Mouse (Mus musculus): ENCODE measurements around the gene Gm20547. TPM values are rescaled to one million over a fixed set of nuclear protein-coding genes. Genes with fewer than 3 reads are reported as not detected.

The Gm20547 gene
- polyA plus RNA-seq, 1 experiment: not detected

- Histone ChIP-seq H3K4me3 (peak overlapping the region; percentile 91), H3ac (ENCODE audit: control insufficient read depth, insufficient read length) (peak overlapping the region; percentile 75), H3K36me3 (ENCODE audit: control insufficient read depth, insufficient read depth) (no peaks in the 10 kb centered on the region), H3K27me3 (ENCODE audit: control insufficient read depth, insufficient read depth, insufficient read length) (no peaks in the 10 kb centered on the region), H3K79me2 (ENCODE audit: control insufficient read depth, insufficient read depth) (peaks cover 28% of the 10 kb centered on the region), H3K4me2 (ENCODE audit: low read depth) (peak overlapping the region; percentile 98)
- TF ChIP-seq POLR2A (IDR thresholded peaks at IDR 0.05; ENCODE audit: insufficient read length, low read depth) (no peak), POLR2AphosphoS2 (IDR thresholded peaks at IDR 0.05; ENCODE audit: insufficient read length, low read depth) (peak; percentile 14), MYOD1 (IDR thresholded peaks at IDR 0.05; ENCODE audit: control insufficient read depth in 1 of 3, insufficient read length in 2 of 3, low read depth in 2 of 3) (peak in 1 of 3 experiments; percentile 0), REST (IDR thresholded peaks at IDR 0.05; ENCODE audit: insufficient read depth, insufficient read length) (no peak), SRF (IDR thresholded peaks at IDR 0.05; ENCODE audit: control insufficient read depth, insufficient read length, low read depth) (no peak)
Measured at GRCm38 (mm10) chr17:34897373-34898159, 15.7 kb upstream of the Gm20547 start.

- Histone ChIP-seq H3K4me3 (no peak overlapping the region), H3K27me3 (ENCODE audit: control insufficient read depth, insufficient read depth, insufficient read length) (no peaks in the 10 kb centered on the region), H3K79me2 (ENCODE audit: control insufficient read depth, insufficient read depth) (peaks cover 24% of the 10 kb centered on the region), H3K36me3 (ENCODE audit: control insufficient read depth, insufficient read depth) (no peaks in the 10 kb centered on the region), H3K4me2 (ENCODE audit: low read depth) (no peak overlapping the region), H3ac (ENCODE audit: control insufficient read depth, insufficient read length) (no peak overlapping the region)
- TF ChIP-seq TCF12 (IDR thresholded peaks at IDR 0.05; ENCODE audit: insufficient read depth, poor library complexity, severe bottlenecking) (no peak), SRF (IDR thresholded peaks at IDR 0.05; ENCODE audit: control insufficient read depth, insufficient read length, low read depth) (no peak), POLR2A (IDR thresholded peaks at IDR 0.05; ENCODE audit: insufficient read length, low read depth) (no peak), POLR2AphosphoS2 (IDR thresholded peaks at IDR 0.05; ENCODE audit: insufficient read length, low read depth) (no peak)
Measured at GRCm38 (mm10) chr17:34896366-34896765, 14.5 kb upstream of the Gm20547 start.

- Histone ChIP-seq H3K36me3 (ENCODE audit: control insufficient read depth, insufficient read depth) (no peaks in the 10 kb centered on the region), H3K4me2 (ENCODE audit: low read depth) (no peak overlapping the region), H3ac (ENCODE audit: control insufficient read depth, insufficient read length) (peak overlapping the region; percentile 48), H3K79me2 (ENCODE audit: control insufficient read depth, insufficient read depth) (peaks cover 18% of the 10 kb centered on the region), H3K27me3 (ENCODE audit: control insufficient read depth, insufficient read depth, insufficient read length) (no peaks in the 10 kb centered on the region), H3K4me3 (peak overlapping the region; percentile 29)
- TF ChIP-seq REST (IDR thresholded peaks at IDR 0.05; ENCODE audit: insufficient read depth, insufficient read length): no peak
Measured at GRCm38 (mm10) chr17:34895724-34896123, 13.9 kb upstream of the Gm20547 start.

- no peak for TF ChIP-seq MYOG (IDR thresholded peaks at IDR 0.05; ENCODE audit: control insufficient read depth in 1 of 3, insufficient read depth in 1 of 3, insufficient read length in 2 of 3, low read depth in 2 of 3)
- peak; percentile 10 for TF ChIP-seq POLR2A (IDR thresholded peaks at IDR 0.05; ENCODE audit: insufficient read length, low read depth)
- TF ChIP-seq POLR2AphosphoS2 (IDR thresholded peaks at IDR 0.05; ENCODE audit: insufficient read length, low read depth): peak; percentile 8
- TF ChIP-seq SRF (IDR thresholded peaks at IDR 0.05; ENCODE audit: control insufficient read depth, insufficient read length, low read depth): no peak
- TF ChIP-seq TCF3 (IDR thresholded peaks at IDR 0.05; ENCODE audit: insufficient read length, low read depth): no peak
- no peak for TF ChIP-seq USF1 (IDR thresholded peaks at IDR 0.05; ENCODE audit: low read depth)
- TF ChIP-seq MYOD1 (IDR thresholded peaks at IDR 0.05; ENCODE audit: control insufficient read depth in 1 of 3, insufficient read length in 2 of 3, low read depth in 2 of 3): peak in 2 of 3 experiments; percentile 3 to 12
- no peak for TF ChIP-seq CEBPB (IDR thresholded peaks at IDR 0.05; ENCODE audit: insufficient read depth, poor library complexity, severe bottlenecking)
- TF ChIP-seq REST (IDR thresholded peaks at IDR 0.05; ENCODE audit: insufficient read depth, insufficient read length): no peak
- TF ChIP-seq E2F4 (IDR thresholded peaks at IDR 0.05; ENCODE audit: insufficient read depth): no peak
- no peak for TF ChIP-seq TCF12 (IDR thresholded peaks at IDR 0.05; ENCODE audit: insufficient read depth, poor library complexity, severe bottlenecking)
- no peak for TF ChIP-seq MAX (IDR thresholded peaks at IDR 0.05; ENCODE audit: low read depth)
- no peaks in the 10 kb centered on the region for H3K27me3 ChIP-seq (ENCODE audit: control insufficient read depth, insufficient read depth, insufficient read length)
- H3K4me3 ChIP-seq: peak overlapping the region; percentile 29
- H3K79me2 ChIP-seq (ENCODE audit: control insufficient read depth, insufficient read depth): peaks cover 10% of the 10 kb centered on the region
- H3K4me2 ChIP-seq (ENCODE audit: low read depth): peak overlapping the region; percentile 65
- no peaks in the 10 kb centered on the region for H3K36me3 ChIP-seq (ENCODE audit: control insufficient read depth, insufficient read depth)
- peak overlapping the region; percentile 48 for H3ac ChIP-seq (ENCODE audit: control insufficient read depth, insufficient read length)
Measured at GRCm38 (mm10) chr17:34894801-34895530, 13.1 kb upstream of the Gm20547 start.

GRCm38 (mm10) chr17:34894074-34894597 lies 12.3 kb upstream of the Gm20547 start:
- H3K4me3 ChIP-seq: peak overlapping the region; percentile 29
- TF ChIP-seq MYOD1 (IDR thresholded peaks at IDR 0.05; ENCODE audit: control insufficient read depth in 1 of 3, insufficient read length in 2 of 3, low read depth in 2 of 3) (peak in 2 of 3 experiments; percentile 93 to 97), SRF (IDR thresholded peaks at IDR 0.05; ENCODE audit: control insufficient read depth, insufficient read length, low read depth) (no peak), TCF12 (IDR thresholded peaks at IDR 0.05; ENCODE audit: insufficient read depth, poor library complexity, severe bottlenecking) (peak; percentile 54), REST (IDR thresholded peaks at IDR 0.05; ENCODE audit: insufficient read depth, insufficient read length) (no peak), TCF3 (IDR thresholded peaks at IDR 0.05; ENCODE audit: insufficient read length, low read depth) (peak; percentile 57), USF1 (IDR thresholded peaks at IDR 0.05; ENCODE audit: low read depth) (no peak), POLR2A (IDR thresholded peaks at IDR 0.05; ENCODE audit: insufficient read length, low read depth) (peak; percentile 74), E2F4 (IDR thresholded peaks at IDR 0.05; ENCODE audit: insufficient read depth) (no peak), CEBPB (IDR thresholded peaks at IDR 0.05; ENCODE audit: insufficient read depth, poor library complexity, severe bottlenecking) (no peak), MAX (IDR thresholded peaks at IDR 0.05; ENCODE audit: low read depth) (no peak), POLR2AphosphoS2 (IDR thresholded peaks at IDR 0.05; ENCODE audit: insufficient read length, low read depth) (peak; percentile 69), MYOG (IDR thresholded peaks at IDR 0.05; ENCODE audit: control insufficient read depth in 1 of 3, insufficient read depth in 1 of 3, insufficient read length in 2 of 3, low read depth in 2 of 3) (peak; percentile 53 to 95 (median 90))
- peak overlapping the region; percentile 66 for H3K4me2 ChIP-seq (ENCODE audit: low read depth)
- H3K36me3 ChIP-seq (ENCODE audit: control insufficient read depth, insufficient read depth): no peaks in the 10 kb centered on the region
- H3ac ChIP-seq (ENCODE audit: control insufficient read depth, insufficient read length): peak overlapping the region; percentile 48
- peaks cover 2% of the 10 kb centered on the region for H3K79me2 ChIP-seq (ENCODE audit: control insufficient read depth, insufficient read depth)
- H3K27me3 ChIP-seq (ENCODE audit: control insufficient read depth, insufficient read depth, insufficient read length): no peaks in the 10 kb centered on the region
